Mouse (Mus musculus): ENCODE data around the gene Olfr17. TPM values are rescaled to one million over a fixed set of nuclear protein-coding genes. Genes with fewer than 3 reads are reported as not detected.

The Olfr17 gene
- polyA plus RNA-seq (2012; rRNA removed; ENCODE audit: low replicate concordance), result not detected in 2 replicates

DNA sequence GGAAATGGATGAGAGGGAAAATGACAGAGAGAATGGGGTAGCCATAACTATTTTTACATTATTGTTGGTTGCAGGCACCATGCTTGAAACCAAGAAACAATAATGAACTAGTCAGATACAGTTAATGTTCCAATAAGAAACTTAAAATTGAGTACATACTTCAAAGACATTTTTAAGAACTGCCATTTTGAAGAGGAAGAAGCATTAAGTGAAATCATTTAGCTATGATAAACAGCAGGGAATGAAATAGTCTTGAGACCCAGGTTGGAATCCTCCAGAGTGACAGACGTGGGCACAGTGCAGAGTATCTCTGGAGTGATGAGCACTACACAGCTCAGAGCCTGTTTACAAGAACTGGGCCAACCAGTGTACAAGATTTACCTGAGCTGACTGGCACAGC, at the start of gene Olfr17:
Olfr17 (plus strand) TSS at position 301 of the 400 bp plus-strand sequence.

DNA sequence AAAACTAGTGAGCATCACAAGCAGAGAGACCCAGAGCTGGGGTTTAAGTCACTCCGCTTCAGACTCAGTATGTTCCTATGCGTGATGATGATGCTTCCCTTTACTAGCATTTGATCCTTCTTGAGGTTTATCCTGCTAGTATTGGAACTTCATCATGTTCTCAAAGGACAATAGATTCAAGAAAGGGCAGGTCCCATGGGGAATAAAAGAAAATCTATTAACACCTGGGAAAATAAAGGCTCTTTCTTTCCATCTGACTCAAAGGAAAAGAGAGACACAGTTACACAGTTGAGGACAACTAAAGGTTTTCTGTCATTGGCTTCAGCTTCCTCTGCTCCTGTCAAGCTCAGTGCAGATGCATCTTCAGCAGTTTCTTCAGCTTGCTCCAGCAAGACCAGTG, 22.3 kb upstream of the Olfr17 start, which contains the start of gene Olfr714:
Olfr714 (plus strand) TSS at position 301 of the 400 bp plus-strand sequence.

GRCm38 (mm10) chr7:107110269-107110668, 17.2 kb downstream of the Olfr17 start, which contains the start of gene Olfr715b:
Gene Olfr715b, minus strand, starts transcription at chr7:107110369.

DNA sequence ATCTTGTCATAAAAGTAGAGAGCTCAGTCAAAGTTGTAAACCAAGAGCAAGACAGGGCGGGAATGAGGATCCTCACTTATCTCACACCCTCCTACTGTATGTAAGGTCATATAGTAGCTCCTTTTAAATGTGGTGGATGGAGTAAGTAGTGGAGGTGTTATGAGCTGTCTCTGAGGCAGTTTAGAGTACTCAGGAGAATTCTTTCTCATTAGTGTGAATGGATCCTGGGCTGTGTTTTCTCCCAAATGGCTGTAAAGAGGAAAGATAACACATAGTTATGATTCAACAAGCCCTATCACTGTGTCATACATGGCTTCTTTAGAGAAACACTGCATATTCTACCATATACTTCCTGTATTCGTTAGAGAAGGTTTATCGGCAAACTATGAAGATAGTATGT, 38.0 kb downstream of the Olfr17 start, which contains the start of gene Olfr715:
Olfr715 (minus strand) TSS at position 101 of the 400 bp plus-strand sequence.

DNA sequence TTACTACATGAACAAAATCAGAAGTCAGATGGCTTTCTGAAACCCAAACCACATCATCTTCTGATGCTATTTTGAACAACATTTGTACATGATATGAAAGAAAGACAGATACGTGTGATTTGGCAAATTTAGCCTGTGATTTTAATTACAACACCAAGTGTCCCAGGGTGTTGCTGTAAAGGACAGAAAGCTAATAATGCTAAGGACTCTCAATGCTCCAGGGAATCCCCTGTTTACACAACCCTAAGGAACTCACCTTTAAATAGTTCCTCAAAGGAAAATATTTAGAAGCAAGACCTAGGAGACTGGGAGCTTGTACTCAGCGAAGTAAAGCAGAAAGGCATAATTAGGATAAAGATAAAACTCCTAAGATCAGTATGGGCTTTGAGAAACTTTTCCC, 45.0 kb downstream of the Olfr17 start, which contains the start of gene Olfr716:
Olfr716 (plus strand) TSS at position 301 of the 400 bp plus-strand sequence.

Other genes with a start within 250 kb of the Olfr17 start
- not detected in 2 replicates for gene Olfr703, start 249.9 kb upstream of the Olfr17 start, polyA plus RNA-seq (2012; rRNA removed; ENCODE audit: low replicate concordance)
- gene Olfr704, start 230.0 kb upstream of the Olfr17 start, polyA plus RNA-seq (2012; rRNA removed; ENCODE audit: low replicate concordance), result not detected in 2 replicates
- gene Olfr705, start 216.3 kb upstream of the Olfr17 start, polyA plus RNA-seq (2012; rRNA removed; ENCODE audit: low replicate concordance), result not detected in 2 replicates
- not detected in 2 replicates for gene Olfr706, start 205.1 kb upstream of the Olfr17 start, polyA plus RNA-seq (2012; rRNA removed; ENCODE audit: low replicate concordance)
- not detected in 2 replicates for gene Olfr707, start 192.0 kb upstream of the Olfr17 start, polyA plus RNA-seq (2012; rRNA removed; ENCODE audit: low replicate concordance)
- not detected in 2 replicates for gene Olfr1532-ps1, start 185.2 kb upstream of the Olfr17 start, polyA plus RNA-seq (2012; rRNA removed; ENCODE audit: low replicate concordance)
- gene Olfr709-ps1, start 161.0 kb upstream of the Olfr17 start, polyA plus RNA-seq (2012; rRNA removed; ENCODE audit: low replicate concordance), result not detected in 2 replicates
- not detected in 2 replicates for gene Olfr710, start 144.9 kb upstream of the Olfr17 start, polyA plus RNA-seq (2012; rRNA removed; ENCODE audit: low replicate concordance)
- not detected in 2 replicates for gene Olfr6, start 129.3 kb upstream of the Olfr17 start, polyA plus RNA-seq (2012; rRNA removed; ENCODE audit: low replicate concordance)
- not detected in 2 replicates for gene Olfr711, start 117.8 kb upstream of the Olfr17 start, polyA plus RNA-seq (2012; rRNA removed; ENCODE audit: low replicate concordance)
- not detected in 2 replicates for gene Olfr2, start 87.1 kb upstream of the Olfr17 start, polyA plus RNA-seq (2012; rRNA removed; ENCODE audit: low replicate concordance)
- not detected in 2 replicates for gene Olfr713, start 62.0 kb upstream of the Olfr17 start, polyA plus RNA-seq (2012; rRNA removed; ENCODE audit: low replicate concordance)
- gene Olfr714, start 22.2 kb upstream of the Olfr17 start, polyA plus RNA-seq (2012; rRNA removed; ENCODE audit: low replicate concordance), result not detected in 2 replicates
- gene Olfr715b, start 17.1 kb downstream of the Olfr17 start, polyA plus RNA-seq (2012; rRNA removed; ENCODE audit: low replicate concordance), result not detected in 2 replicates
- gene Olfr715, start 37.9 kb downstream of the Olfr17 start, polyA plus RNA-seq (2012; rRNA removed; ENCODE audit: low replicate concordance), result not detected in 2 replicates
- not detected in 2 replicates for gene Olfr716, start 45.1 kb downstream of the Olfr17 start, polyA plus RNA-seq (2012; rRNA removed; ENCODE audit: low replicate concordance)
- gene Nlrp14, start 73.8 kb downstream of the Olfr17 start, polyA plus RNA-seq (2012; rRNA removed; ENCODE audit: low replicate concordance), result not detected in 2 replicates
- gene Rbmxl2, start 116.2 kb downstream of the Olfr17 start, polyA plus RNA-seq (2012; rRNA removed; ENCODE audit: low replicate concordance), result not detected in 2 replicates

Data from subcutaneous adipose tissue, adult 2 months (tissue).